Mouse (Mus musculus) right cerebral cortex, postnatal 25 days (tissue): ENCODE measurements around the gene Naa80.

Experiments used
- DNase-seq: peaks from one replicate; pipeline ENCODE4 v3.0.0; 2022

The Naa80 gene

GRCm38 (mm10) chr9:107618778-107619545, 40.3 kb downstream of the Naa80 start:
- DNase-seq = no peak

GRCm38 (mm10) chr9:107619546-107619879, 40.8 kb downstream of the Naa80 start:
- no peak for DNase-seq

- no peak for DNase-seq
Measured at GRCm38 (mm10) chr9:107620954-107621353, 42.3 kb downstream of the Naa80 start.

- DNase-seq = no peak
Measured at GRCm38 (mm10) chr9:107624539-107624938, 45.9 kb downstream of the Naa80 start.

- no peak for DNase-seq
Measured at GRCm38 (mm10) chr9:107624951-107625350, 46.3 kb downstream of the Naa80 start.

GRCm38 (mm10) chr9:107625351-107626128, 46.9 kb downstream of the Naa80 start:
- no peak for DNase-seq

- DNase-seq = no peak
Measured at GRCm38 (mm10) chr9:107626158-107626843, 47.6 kb downstream of the Naa80 start.

GRCm38 (mm10) chr9:107626844-107627277, 48.2 kb downstream of the Naa80 start:
- DNase-seq = peak; percentile 66

GRCm38 (mm10) chr9:107627387-107628255, 48.9 kb downstream of the Naa80 start:
- no peak for DNase-seq

GRCm38 (mm10) chr9:107628721-107629410, 50.2 kb downstream of the Naa80 start:
- no peak for DNase-seq

- no peak for DNase-seq
Measured at GRCm38 (mm10) chr9:107629411-107629730, 50.7 kb downstream of the Naa80 start.

- no peak for DNase-seq
Measured at GRCm38 (mm10) chr9:107629901-107630425, 51.3 kb downstream of the Naa80 start.

GRCm38 (mm10) chr9:107630576-107630975, 51.9 kb downstream of the Naa80 start:
- no peak for DNase-seq

GRCm38 (mm10) chr9:107631311-107631826, 52.7 kb downstream of the Naa80 start:
- DNase-seq = no peak

GRCm38 (mm10) chr9:107631861-107632260, 53.2 kb downstream of the Naa80 start:
- no peak for DNase-seq

- no peak for DNase-seq
Measured at GRCm38 (mm10) chr9:107632478-107632877, 53.8 kb downstream of the Naa80 start.

GRCm38 (mm10) chr9:107633091-107633660, 54.5 kb downstream of the Naa80 start:
- peak; percentile 83 for DNase-seq
